Mouse (Mus musculus): Measurements from ENCODE around the gene Hist3h2a.

DNA sequence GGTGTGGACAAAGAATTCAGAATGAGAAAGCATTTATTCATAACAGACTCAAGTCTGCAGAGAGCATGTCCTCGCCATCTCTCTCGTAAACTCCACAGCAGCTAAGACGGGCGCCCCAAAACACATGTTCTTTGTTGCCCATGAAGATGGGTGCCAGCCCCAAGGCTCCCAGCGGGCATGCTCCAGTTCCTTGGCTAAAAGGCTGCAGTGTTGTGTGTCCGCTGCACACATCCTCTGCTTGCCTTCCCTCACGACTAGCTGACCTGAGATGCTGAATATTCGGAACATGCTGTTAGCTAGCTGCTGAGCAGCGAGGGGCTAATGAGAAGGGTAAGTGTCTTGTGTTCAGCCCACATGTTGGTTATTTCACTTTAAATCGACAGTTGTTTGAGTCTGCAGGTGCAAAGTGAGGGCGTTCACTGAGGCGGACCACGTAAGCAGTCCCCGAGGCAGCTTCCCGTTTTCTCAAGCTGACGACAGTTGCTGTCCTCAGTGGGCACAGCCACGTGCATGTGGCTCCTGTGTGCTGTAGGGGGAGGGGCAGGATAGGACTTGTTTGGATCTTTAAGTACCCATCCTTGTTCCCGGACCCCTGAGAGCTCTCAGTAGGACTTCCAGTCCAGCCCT is 28.1 kb downstream of the Hist3h2a start:
- TF ChIP-seq CTCF (IDR thresholded peaks at IDR 0.05; ENCODE audit: insufficient read depth, low read depth, low read length) (no peak), POLR2A (IDR thresholded peaks at IDR 0.05; ENCODE audit: insufficient read depth, low read depth, low read length) (no peak)

Data from olfactory bulb, adult 2 months (tissue).